Mouse (Mus musculus): ENCODE results near the gene Muc4. TPM values are rescaled to one million over a fixed set of nuclear protein-coding genes. Genes with fewer than 3 reads are reported as not detected.

Muc4 gene
- total and polyA plus RNA-seq, 3 experiments = not detected

DNA sequence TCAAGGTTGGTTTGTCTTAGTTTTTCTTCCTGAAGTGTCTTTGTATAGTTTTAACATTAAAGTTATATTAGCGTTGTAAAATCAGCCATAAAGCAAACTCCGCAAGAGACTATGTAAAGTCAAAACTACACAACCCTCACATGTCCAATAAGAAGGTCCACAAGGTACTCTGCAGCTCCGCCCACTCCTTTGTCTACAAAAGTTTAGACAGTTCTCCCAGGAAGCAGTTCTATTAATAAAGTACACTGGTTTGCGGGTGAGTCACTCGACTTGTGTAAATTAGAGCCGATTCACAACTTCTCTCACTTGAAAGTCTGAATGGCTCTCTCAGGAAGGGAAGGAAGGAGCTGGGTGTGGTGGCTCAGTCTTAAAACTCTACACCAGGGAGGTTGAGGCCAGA, 10.2 kb downstream of the Muc4 start:
- Histone ChIP-seq H3K36me3 (ENCODE audit: control insufficient read depth in 1 of 2, insufficient read depth in 2 of 2, low read length in 2 of 2) (no peaks in the 10 kb centered on the region), H3K9me3 (replicated peaks; ENCODE audit: insufficient read depth, low read length) (no peaks in the 10 kb centered on the region), H3K79me2 (ENCODE audit: control insufficient read depth, insufficient read depth, low read length, poor library complexity) (no peaks in the 10 kb centered on the region), H3K27me3 (ENCODE audit: control insufficient read depth in 1 of 2, insufficient read depth in 2 of 2, low read length in 2 of 2) (peaks cover 11 to 18% of the 10 kb centered on the region in 2 experiments), H3K4me1 (ENCODE audit: control insufficient read depth in 1 of 2, insufficient read depth in 2 of 2, low read length in 2 of 2) (no peaks in the 10 kb centered on the region; a peak in 1 of 4 replicates), H3K9ac (ENCODE audit: control insufficient read depth, low read depth, low read length, poor library complexity, severe bottlenecking) (no peak overlapping the region), H3K4me3 (ENCODE audit: control insufficient read depth in 1 of 2, insufficient read depth in 1 of 2, low read depth in 2 of 2, low read length in 2 of 2) (no peak overlapping the region), H3K27ac (ENCODE audit: control insufficient read depth, low read depth, low read length) (no peak overlapping the region)
- no peak for DNase-seq (ENCODE audit: low read depth, low spot score)
- TF ChIP-seq NELFE (IDR thresholded peaks at IDR 0.05; ENCODE audit: low read depth, low read length) (no peak), USF2 (IDR thresholded peaks at IDR 0.05; ENCODE audit: borderline replicate concordance in 1 of 2, insufficient read depth in 1 of 2, low read depth in 1 of 2, low read length in 2 of 2) (no peak), RAD21 (IDR thresholded peaks at IDR 0.05; ENCODE audit: low read depth, low read length) (no peak), MEF2A (IDR thresholded peaks at IDR 0.05; ENCODE audit: extremely low read depth, insufficient replicate concordance, low read depth, low read length, poor library complexity, severe bottlenecking) (no peak)

GRCm38 (mm10) chr16:32750242-32751127, 14.8 kb downstream of the Muc4 start:
- H3K4me1 ChIP-seq (ENCODE audit: control insufficient read depth in 1 of 2, insufficient read depth in 2 of 2, low read length in 2 of 2) = no peaks in the 10 kb centered on the region

GRCm38 (mm10) chr16:32764550-32764949, 28.9 kb downstream of the Muc4 start:
- Histone ChIP-seq H3K9me3 (replicated peaks; ENCODE audit: insufficient read depth, low read length) (no peaks in the 10 kb centered on the region), H3K4me1 (ENCODE audit: control insufficient read depth in 1 of 2, insufficient read depth in 2 of 2, low read length in 2 of 2) (no peaks in the 10 kb centered on the region), H3K4me3 (ENCODE audit: control insufficient read depth in 1 of 2, insufficient read depth in 1 of 2, low read depth in 2 of 2, low read length in 2 of 2) (no peak overlapping the region), H3K27ac (ENCODE audit: control insufficient read depth, low read depth, low read length) (no peak overlapping the region), H3K27me3 (ENCODE audit: control insufficient read depth in 1 of 2, insufficient read depth in 2 of 2, low read length in 2 of 2) (peaks cover 3 to 14% of the 10 kb centered on the region in 2 experiments), H3K9ac (ENCODE audit: control insufficient read depth, low read depth, low read length, poor library complexity, severe bottlenecking) (no peak overlapping the region), H3K36me3 (ENCODE audit: control insufficient read depth in 1 of 2, insufficient read depth in 2 of 2, low read length in 2 of 2) (no peaks in the 10 kb centered on the region), H3K79me2 (ENCODE audit: control insufficient read depth, insufficient read depth, low read length, poor library complexity) (no peaks in the 10 kb centered on the region)
- DNase-seq (ENCODE audit: low read depth, low spot score) = no peak
- no peak for TF ChIP-seq NRF1 (IDR thresholded peaks at IDR 0.05; ENCODE audit: insufficient read depth, low read depth, low read length, poor library complexity, severe bottlenecking)
- TF ChIP-seq POLR2AphosphoS2 (IDR thresholded peaks at IDR 0.05; ENCODE audit: low read length) = no peak
- no peak for TF ChIP-seq CHD2 (IDR thresholded peaks at IDR 0.05; ENCODE audit: low read length)
- no peak for TF ChIP-seq MEF2A (IDR thresholded peaks at IDR 0.05; ENCODE audit: extremely low read depth, insufficient replicate concordance, low read depth, low read length, poor library complexity, severe bottlenecking)
- no peak for TF ChIP-seq ETS1 (IDR thresholded peaks at IDR 0.05; ENCODE audit: low read depth, low read length)
- TF ChIP-seq ZC3H11A (IDR thresholded peaks at IDR 0.05; ENCODE audit: low read depth, low read length) = no peak
- TF ChIP-seq ELF1 (IDR thresholded peaks at IDR 0.05; ENCODE audit: low read depth, low read length) = no peak
- no peak for TF ChIP-seq SMC3 (IDR thresholded peaks at IDR 0.05; ENCODE audit: low read depth, low read length)
- TF ChIP-seq MXI1 (IDR thresholded peaks at IDR 0.05; ENCODE audit: low read depth, low read length) = no peak

More at GRCm38 (mm10) chr16:32750242-32751127, 14.8 kb downstream of the Muc4 start:
- no peak for DNase-seq (ENCODE audit: low read depth, low spot score)
- H3K27ac ChIP-seq (ENCODE audit: control insufficient read depth, low read depth, low read length) = no peak overlapping the region
- H3K9me3 ChIP-seq (replicated peaks; ENCODE audit: insufficient read depth, low read length) = no peaks in the 10 kb centered on the region
- TF ChIP-seq MXI1 (IDR thresholded peaks at IDR 0.05; ENCODE audit: low read depth, low read length) = no peak
- TF ChIP-seq EP300 (IDR thresholded peaks at IDR 0.05; ENCODE audit: low read depth in 1 of 2, low read length in 2 of 2) = no peak
- no peak for TF ChIP-seq UBTF (IDR thresholded peaks at IDR 0.05; ENCODE audit: borderline replicate concordance, insufficient read depth, low read depth, low read length)
- TF ChIP-seq SIN3A (IDR thresholded peaks at IDR 0.05; ENCODE audit: low read length) = no peak
- TF ChIP-seq MAX (IDR thresholded peaks at IDR 0.05; ENCODE audit: low read length) = no peak
- TF ChIP-seq USF1 (IDR thresholded peaks at IDR 0.05; ENCODE audit: low read depth, low read length) = no peak
- H3K36me3 ChIP-seq (ENCODE audit: control insufficient read depth in 1 of 2, insufficient read depth in 2 of 2, low read length in 2 of 2) = no peaks in the 10 kb centered on the region
- no peaks in the 10 kb centered on the region for H3K79me2 ChIP-seq (ENCODE audit: control insufficient read depth, insufficient read depth, low read length, poor library complexity)
- no peak overlapping the region for H3K4me3 ChIP-seq (ENCODE audit: control insufficient read depth in 1 of 2, insufficient read depth in 1 of 2, low read depth in 2 of 2, low read length in 2 of 2)
- peaks cover 4 to 10% of the 10 kb centered on the region in 2 experiments; a peak in 3 of 4 replicates for H3K27me3 ChIP-seq (ENCODE audit: control insufficient read depth in 1 of 2, insufficient read depth in 2 of 2, low read length in 2 of 2)
- no peak overlapping the region for H3K9ac ChIP-seq (ENCODE audit: control insufficient read depth, low read depth, low read length, poor library complexity, severe bottlenecking)

Measured in MEL (cell line).